Mouse (Mus musculus) midbrain, embryonic 10.5 days (tissue): ENCODE data around the gene Npdc1. TPM values are rescaled to one million over a fixed set of nuclear protein-coding genes. Genes with fewer than 3 reads are reported as not detected.

Source experiments
- DNase-seq: peaks from one replicate; pipeline ENCODE4 v3.0.0-alpha.2; 2017; ENCODE audit warnings: low spot score
- H3K27ac ChIP-seq: fragments of 300-500 bp; sonication (generic); replicated peaks from 2 replicates; pipeline ENCODE4 v1.5.1; 2016; ENCODE audit warnings: mild to moderate bottlenecking
- H3K27me3 ChIP-seq: fragments of 300-500 bp; sonication (generic); 2 replicates; pipeline ENCODE4 v1.6.1; 2016; ENCODE audit warnings: low read depth, mild to moderate bottlenecking; ENCODE audit not compliant: poor library complexity, severe bottlenecking
- H3K36me3 ChIP-seq: fragments of 300-500 bp; sonication (generic); 2 replicates; pipeline ENCODE4 v1.6.1; 2016; ENCODE audit warnings: mild to moderate bottlenecking, moderate library complexity
- H3K4me1 ChIP-seq: fragments of 300-500 bp; sonication (generic); 2 replicates; pipeline ENCODE4 v1.6.1; 2016
- H3K4me3 ChIP-seq: fragments of 300-500 bp; sonication (generic); 2 replicates; pipeline ENCODE4 v1.5.1; 2016; ENCODE audit warnings: mild to moderate bottlenecking, moderate library complexity
- H3K9me3 ChIP-seq: fragments of 300-500 bp; sonication (generic); replicated peaks from 2 replicates; pipeline ENCODE4 v1.6.1; 2016; ENCODE audit warnings: mild to moderate bottlenecking
- WGBS: fragments of 180-500 bp; shearing (Covaris S2); methylation state at CpG from one replicate; pipeline ENCODE4 v1.1.7; 2016; 5-methylcytosine and 5-hydroxymethylcytosine counted together
- polyA plus RNA-seq: library from polyadenylated mRNA; unstranded; fragments of >200 nt; fragmentation: Nextera tagmentation; extraction: Ambion mirVana; gene quantifications from 2 replicates; pipeline ENCODE4 v1.2.1, GENCODE M21; 2016

Npdc1 gene
- 80.6 and 125 TPM in 2 replicates for polyA plus RNA-seq

DNA sequence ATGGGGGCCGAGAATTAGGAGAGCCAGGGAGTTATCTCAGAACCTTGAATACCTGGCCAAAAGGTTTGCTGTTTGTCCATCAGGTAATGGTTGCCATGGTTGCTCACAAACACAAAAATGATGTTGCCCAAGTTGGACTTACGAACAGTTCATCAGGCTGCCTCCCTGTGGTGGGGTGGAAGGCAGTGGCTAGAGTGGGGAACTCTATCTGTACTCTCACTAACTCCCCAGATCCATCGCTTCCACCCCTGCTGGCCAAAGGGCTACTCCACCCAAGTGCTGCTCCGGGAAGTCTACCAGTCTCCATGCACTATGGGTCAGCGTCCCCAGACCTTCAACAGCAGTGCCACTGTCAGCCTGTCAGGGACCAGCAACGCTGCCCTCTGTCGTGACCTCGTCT, at the start of gene Npdc1:
Gene Npdc1, plus strand, starts transcription at position 301 of the 400 bp plus-strand sequence.
- peaks cover 47% of the 10 kb centered on the region for H3K4me1 ChIP-seq
- WGBS, result 65% methylated on average over 8 of the region's 8 CpGs
- H3K36me3 ChIP-seq, result no peaks in the 10 kb centered on the region
- peaks cover 95% of the 10 kb centered on the region for H3K27me3 ChIP-seq
- no peak within 1 kb of the TSS for H3K27ac ChIP-seq
- H3K4me3 ChIP-seq, result no peak within 1 kb of the TSS
- H3K9me3 ChIP-seq, result no peaks in the 10 kb centered on the region
- DNase-seq, result no peak

DNA sequence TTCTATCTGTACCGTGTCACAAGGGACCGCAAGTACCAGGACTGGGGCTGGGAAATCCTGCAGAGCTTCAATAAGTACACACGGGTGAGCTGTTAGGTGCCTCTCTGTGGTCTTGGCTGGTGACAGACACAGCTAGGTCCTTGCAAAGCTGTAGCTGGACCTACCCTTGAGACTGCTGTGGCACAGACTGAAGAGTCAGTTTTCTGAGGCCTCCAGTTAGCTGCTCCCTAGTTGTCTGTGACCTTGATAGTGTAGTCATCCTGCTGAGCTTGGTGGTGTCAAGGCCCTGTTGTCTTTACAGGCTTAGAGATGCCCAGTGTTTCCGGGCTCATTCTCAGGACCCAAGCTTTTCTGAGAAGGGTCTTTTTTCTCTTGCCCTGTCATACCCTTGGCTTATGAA, 49.7 kb upstream of the Npdc1 start:
- Histone ChIP-seq H3K4me1 (peaks cover 3% of the 10 kb centered on the region; the same call in 1 of the 2 replicates), H3K9me3 (no peaks in the 10 kb centered on the region), H3K27me3 (no peaks in the 10 kb centered on the region), H3K4me3 (no peak overlapping the region), H3K27ac (no peak overlapping the region), H3K36me3 (peaks cover 98% of the 10 kb centered on the region)
- DNase-seq, result no peak
- WGBS, result 92% methylated on average over 4 of the region's 4 CpGs

DNA sequence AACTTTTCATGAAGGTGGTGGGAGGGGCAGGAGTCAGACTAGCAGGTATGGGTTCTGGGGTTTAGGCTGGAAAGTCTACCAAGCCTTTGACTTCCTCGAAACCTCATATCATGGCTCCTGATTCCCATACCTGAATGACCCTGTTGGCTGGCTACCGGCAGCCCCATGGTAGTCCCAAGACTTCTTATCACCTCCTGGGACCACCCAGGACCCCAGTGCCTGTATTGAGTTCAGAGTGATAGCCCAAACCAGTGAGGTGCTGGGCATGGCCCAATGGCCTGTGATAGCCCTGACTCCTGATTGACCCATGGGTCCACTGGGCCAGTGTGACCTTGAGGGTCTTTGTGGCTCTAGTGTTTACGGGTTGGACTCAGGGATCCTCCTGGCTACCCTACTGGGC, 48.5 kb upstream of the Npdc1 start:
- no peak for DNase-seq
- H3K4me3 ChIP-seq, result no peak overlapping the region
- peaks cover 86% of the 10 kb centered on the region for H3K36me3 ChIP-seq
- no peaks in the 10 kb centered on the region for H3K9me3 ChIP-seq
- H3K27me3 ChIP-seq, result no peaks in the 10 kb centered on the region
- 96% methylated on average over 3 of the region's 3 CpGs for WGBS
- H3K27ac ChIP-seq, result no peak overlapping the region
- H3K4me1 ChIP-seq, result peaks cover 15% of the 10 kb centered on the region

DNA sequence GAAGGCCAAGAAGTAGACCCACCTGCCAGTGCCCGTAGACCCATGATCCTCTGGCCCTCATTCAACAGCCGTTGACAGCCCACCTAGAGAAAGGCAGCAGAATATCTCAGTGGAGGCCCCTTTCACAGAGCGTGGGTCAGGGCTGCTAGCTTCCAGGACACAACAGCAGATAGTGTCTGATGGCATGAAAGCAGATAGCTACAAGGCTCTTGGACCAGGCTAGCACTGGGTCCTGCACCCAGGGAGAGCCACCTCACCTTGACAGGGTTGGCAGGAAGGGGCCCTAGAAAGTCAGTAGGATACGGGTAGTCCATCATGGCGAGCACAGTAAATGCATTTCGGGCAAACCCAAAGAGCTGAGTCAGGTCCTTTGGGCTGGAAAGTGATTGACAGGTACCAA, 44.9 kb upstream of the Npdc1 start:
- Histone ChIP-seq H3K27me3 (no peaks in the 10 kb centered on the region), H3K4me3 (peak overlapping the region; percentile 9; the same call in 1 of the 2 replicates), H3K4me1 (peaks cover 28% of the 10 kb centered on the region), H3K36me3 (peaks cover 51% of the 10 kb centered on the region), H3K9me3 (no peaks in the 10 kb centered on the region), H3K27ac (no peak overlapping the region)
- no peak for DNase-seq
- 89% methylated on average over 6 of the region's 6 CpGs for WGBS

DNA sequence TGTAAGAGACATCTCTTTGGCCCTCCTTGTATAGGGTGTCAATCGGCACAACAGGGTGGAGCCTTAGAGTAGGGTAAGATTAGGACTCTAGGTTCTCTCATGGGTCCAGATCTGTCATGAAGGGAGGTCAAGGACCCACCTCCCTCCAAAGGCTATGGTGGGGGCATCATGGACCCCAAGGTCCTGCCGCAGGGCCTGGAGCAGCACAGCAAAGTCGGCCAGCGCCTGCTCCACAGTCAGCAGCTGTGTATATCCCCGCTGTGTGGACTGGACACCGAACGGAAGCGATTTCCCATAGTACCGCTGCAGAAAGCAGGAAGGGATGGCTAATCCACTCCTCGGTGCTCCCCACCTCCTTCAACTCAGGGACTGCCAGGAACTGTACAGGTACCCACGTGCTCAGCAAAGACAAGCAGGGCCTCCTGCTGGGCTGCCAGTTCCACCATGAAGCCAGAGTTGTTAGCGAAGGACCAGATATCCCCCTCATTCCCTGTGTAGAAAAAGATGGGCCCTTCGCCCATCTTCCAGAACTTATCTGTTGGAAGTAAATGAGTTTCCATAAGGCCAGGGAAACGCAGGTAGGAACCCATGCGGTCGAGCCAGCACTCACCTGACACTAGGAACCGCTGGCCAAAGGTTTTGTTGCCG, 43.6 kb upstream of the Npdc1 start:
- Histone ChIP-seq H3K4me3 (peak overlapping the region; percentile 61), H3K9me3 (no peaks in the 10 kb centered on the region), H3K36me3 (peaks cover 37% of the 10 kb centered on the region), H3K27me3 (no peaks in the 10 kb centered on the region), H3K4me1 (peaks cover 28% of the 10 kb centered on the region), H3K27ac (peak overlapping the region; percentile 81; the same call in 1 of the 2 replicates)
- DNase-seq, result no peak
- WGBS, result 41% methylated on average over 18 of the region's 18 CpGs

DNA sequence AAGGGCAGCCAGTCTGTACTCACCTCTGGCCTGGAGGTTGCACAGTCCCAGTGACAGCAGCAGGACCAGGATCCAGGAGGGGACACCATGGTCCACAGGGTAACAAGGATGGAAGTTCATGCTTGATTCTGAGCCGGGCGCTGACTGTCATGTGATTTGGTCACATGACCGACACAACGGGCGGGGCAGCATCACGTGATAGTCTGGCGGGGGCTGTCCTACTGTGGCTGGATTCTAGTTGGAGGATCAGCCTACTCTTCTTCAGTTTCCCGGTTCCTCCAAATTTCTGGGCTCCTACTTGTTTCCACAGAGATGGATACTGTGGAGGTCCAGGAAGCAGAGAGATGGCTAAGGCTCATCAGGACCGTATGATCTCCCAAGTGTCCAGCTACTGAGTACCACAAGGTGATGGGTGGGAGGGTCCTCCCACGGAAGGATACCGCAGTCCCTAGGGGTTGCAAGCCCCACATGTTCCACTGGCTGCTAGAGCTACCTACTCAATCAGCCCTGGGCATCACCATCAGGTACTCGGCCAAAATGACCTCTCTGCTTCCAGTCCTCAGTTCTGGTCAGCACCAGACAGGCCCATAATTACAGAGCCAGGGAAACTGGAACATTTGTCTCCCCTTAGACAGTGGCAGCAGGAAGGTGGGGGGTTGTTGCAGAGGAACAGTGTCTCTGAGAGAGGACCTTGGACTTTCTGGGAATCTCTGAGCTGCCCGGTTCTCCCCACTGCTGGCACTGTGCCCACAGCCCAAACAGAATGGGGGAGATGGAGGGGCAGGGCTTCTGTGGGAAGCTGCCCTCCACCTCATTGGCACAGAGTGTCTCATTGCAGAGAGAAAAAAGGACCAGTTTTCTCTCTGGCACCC, 42.7 kb upstream of the Npdc1 start, which contains the start of gene Dpp7:
Gene Dpp7, minus strand, starts transcription at position 152 of the 872 bp plus-strand sequence.
- 5% methylated on average over 13 of the region's 13 CpGs for WGBS
- Histone ChIP-seq H3K4me1 (peaks cover 28% of the 10 kb centered on the region), H3K27me3 (no peaks in the 10 kb centered on the region), H3K9me3 (no peaks in the 10 kb centered on the region), H3K36me3 (peaks cover 28% of the 10 kb centered on the region), H3K4me3 (peak within 1 kb of the TSS; percentile 61), H3K27ac (peak within 1 kb of the TSS; percentile 81)
- peak; percentile 89 for DNase-seq

DNA sequence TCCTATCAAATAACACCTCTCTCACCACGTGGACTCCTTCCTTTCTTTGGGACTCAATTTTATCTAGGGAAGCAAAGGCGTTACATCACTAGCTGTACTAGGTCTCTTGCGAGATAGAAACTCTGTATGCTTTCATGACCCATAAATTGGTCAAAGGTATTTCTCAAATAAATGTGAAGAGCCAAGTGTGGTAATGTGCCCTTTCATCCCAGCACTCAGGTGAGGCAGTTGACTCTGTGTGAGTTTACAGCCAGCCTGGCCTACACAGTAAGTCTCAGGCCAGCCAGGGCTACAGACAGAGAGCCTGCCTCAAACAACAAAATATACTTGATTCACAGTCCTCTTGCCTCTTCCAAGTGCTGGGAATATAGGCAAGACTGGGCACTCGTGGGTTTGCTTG, 39.3 kb upstream of the Npdc1 start:
- Histone ChIP-seq H3K4me1 (peaks cover 27% of the 10 kb centered on the region), H3K27ac (no peak overlapping the region), H3K27me3 (peaks cover 28% of the 10 kb centered on the region), H3K4me3 (no peak overlapping the region), H3K9me3 (no peaks in the 10 kb centered on the region), H3K36me3 (no peaks in the 10 kb centered on the region)
- no peak for DNase-seq
- 84% methylated on average over 4 of the region's 4 CpGs for WGBS

DNA sequence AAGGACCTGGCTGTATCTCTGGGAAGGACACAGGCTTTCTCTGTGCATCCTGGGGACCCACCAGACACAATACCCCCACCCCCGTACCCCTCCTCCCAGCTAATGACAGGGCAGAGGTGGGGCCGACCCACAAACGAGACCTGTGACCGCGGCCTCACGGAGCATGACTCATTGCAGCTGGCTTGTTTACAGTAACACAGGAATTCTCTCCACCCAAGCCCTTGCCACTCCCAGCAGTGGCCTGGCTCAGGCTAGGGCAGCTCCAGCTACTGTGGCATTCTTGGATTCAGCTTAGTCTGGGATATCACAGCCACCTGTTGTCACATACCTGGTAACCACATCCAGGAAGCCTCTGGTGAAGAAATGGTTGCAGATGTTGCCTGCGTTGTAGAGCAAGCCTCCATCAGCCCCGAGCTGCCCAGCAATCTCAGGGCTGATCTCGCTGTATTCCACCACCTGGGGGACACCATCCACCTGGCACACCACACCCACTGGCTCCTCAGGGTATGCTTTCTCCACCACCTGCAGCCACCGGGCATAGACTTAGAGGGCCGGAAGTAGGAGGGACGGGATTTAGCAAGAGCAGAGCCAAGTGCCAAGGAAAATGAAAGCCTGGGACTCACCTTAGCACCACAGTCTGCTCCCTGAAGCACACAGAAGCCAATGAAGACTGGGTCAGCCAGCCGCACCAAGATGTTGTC, 35.5 kb upstream of the Npdc1 start:
- peaks cover 14% of the 10 kb centered on the region for H3K4me1 ChIP-seq
- H3K36me3 ChIP-seq, result no peaks in the 10 kb centered on the region
- DNase-seq, result no peak
- no peak overlapping the region for H3K27ac ChIP-seq
- H3K4me3 ChIP-seq, result no peak overlapping the region
- WGBS, result 67% methylated on average over 13 of the region's 13 CpGs
- no peaks in the 10 kb centered on the region for H3K9me3 ChIP-seq
- H3K27me3 ChIP-seq, result peaks cover 50% of the 10 kb centered on the region

DNA sequence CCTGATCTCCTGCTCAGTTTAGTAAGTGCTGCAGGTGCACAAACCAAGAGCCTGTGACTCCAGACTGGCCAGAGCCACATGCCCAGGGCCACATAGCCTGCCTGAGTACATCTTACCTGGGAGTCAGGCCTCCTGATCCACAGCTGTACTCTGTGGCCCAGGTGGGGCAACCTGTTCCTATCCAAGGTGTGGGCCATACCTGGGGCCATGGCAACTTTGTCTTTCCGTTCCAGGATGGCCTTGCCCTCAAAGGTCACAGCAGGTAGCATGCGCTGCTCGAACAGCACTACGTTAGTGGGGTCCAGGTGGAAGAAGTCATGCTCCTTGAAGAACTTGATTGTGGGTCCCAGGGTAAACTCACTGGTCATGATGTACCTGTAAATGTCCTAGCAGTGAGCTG, 34.8 kb upstream of the Npdc1 start:
- no peaks in the 10 kb centered on the region for H3K36me3 ChIP-seq
- H3K27me3 ChIP-seq, result peaks cover 50% of the 10 kb centered on the region
- no peaks in the 10 kb centered on the region for H3K9me3 ChIP-seq
- no peak overlapping the region for H3K4me3 ChIP-seq
- H3K4me1 ChIP-seq, result peaks cover 14% of the 10 kb centered on the region
- no peak for DNase-seq
- H3K27ac ChIP-seq, result no peak overlapping the region
- 91% methylated on average over 4 of the region's 4 CpGs for WGBS

DNA sequence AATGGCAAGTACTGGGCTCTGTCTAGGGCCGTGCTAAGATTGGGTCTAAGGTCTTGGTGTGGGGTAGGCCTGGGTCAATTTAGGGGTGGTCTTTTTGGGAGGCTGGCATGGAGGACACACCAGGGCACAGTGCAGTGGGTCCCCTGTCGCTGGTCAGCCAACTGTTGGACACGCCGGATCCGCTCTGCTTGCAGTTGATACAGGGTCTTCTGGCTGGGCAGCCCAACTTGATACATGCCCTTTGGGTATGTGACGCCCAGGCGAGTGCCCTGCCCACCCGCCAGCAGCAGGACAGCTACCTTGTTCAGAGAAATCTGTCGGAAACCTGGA, 34.4 kb upstream of the Npdc1 start:
- 28% methylated on average over 9 of the region's 9 CpGs for WGBS
- DNase-seq, result no peak
- H3K27me3 ChIP-seq, result peaks cover 50% of the 10 kb centered on the region

DNA sequence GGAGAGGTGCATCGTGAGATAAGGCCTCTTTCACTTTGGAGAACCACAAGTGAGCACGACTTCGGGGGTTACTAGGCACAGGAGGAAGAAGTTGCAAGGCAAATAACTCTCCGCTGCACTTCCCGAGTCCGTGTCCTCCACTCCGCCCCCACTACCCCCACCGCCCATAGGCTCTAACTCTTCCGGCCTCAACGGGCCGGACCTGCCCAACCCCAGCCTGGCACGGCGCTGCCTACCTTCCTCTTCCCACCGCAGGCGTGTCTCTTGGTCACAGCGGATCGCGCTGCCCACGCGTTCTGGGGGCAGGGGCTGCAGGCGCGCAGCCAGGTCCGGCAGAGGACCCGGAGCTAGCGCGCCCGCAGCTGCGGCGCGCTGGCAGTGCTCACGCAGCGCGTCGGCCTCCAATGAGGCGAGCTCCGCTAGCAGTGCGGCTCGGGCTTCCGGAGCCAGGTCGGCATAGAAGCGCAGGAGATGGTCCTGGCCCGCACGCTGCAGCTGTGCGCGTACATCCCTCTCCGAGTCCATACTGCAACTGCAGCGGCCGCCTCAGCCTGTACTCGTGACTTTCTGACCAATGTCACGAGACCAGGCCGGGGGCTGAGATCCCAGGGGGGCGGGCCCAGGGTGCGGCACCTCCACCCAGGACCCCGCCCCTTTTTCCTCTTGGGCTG, 33.9 kb upstream of the Npdc1 start, which contains the start of gene Uap1l1:
Gene Uap1l1, minus strand, starts transcription at position 592 of the 671 bp plus-strand sequence.
- under 1% methylated on average over 54 of the region's 54 CpGs for WGBS
- Histone ChIP-seq H3K4me1 (peaks cover 14% of the 10 kb centered on the region), H3K9me3 (no peaks in the 10 kb centered on the region), H3K4me3 (peak within 1 kb of the TSS; percentile 70), H3K27ac (peak within 1 kb of the TSS; percentile 76; the same call in 1 of the 2 replicates), H3K36me3 (no peaks in the 10 kb centered on the region), H3K27me3 (peaks cover 50% of the 10 kb centered on the region)
- peak; percentile 66 for DNase-seq

More for the DNA sequence above, 34.4 kb upstream of the Npdc1 start:
- H3K4me1 ChIP-seq, result peaks cover 14% of the 10 kb centered on the region
- peak overlapping the region; percentile 76; the same call in 1 of the 2 replicates for H3K27ac ChIP-seq
- H3K4me3 ChIP-seq, result peak overlapping the region; percentile 70
- H3K36me3 ChIP-seq, result no peaks in the 10 kb centered on the region
- no peaks in the 10 kb centered on the region for H3K9me3 ChIP-seq

DNA sequence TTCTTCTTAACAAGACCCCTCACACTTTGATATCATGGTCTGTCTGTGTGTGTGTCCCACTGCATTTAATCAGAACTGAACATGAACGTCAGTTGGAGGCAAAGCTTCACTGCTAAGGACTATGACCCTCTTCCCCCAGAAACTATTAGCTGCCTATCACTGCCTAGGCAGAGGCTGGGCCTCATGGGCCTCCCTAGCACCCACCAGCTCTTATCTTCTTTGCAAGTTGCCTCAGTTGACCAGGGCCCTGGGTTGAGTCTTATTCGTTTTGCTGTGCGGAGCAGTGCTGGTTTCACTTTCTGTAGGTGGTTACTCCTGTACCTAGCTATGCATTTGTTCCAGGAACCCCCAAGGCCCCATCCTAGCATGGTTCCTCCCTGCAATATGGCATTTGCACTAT, 29.2 kb upstream of the Npdc1 start:
- Histone ChIP-seq H3K4me1 (peaks cover 43% of the 10 kb centered on the region), H3K9me3 (no peaks in the 10 kb centered on the region), H3K27ac (no peak overlapping the region), H3K27me3 (peaks cover 26% of the 10 kb centered on the region), H3K36me3 (peaks cover 9% of the 10 kb centered on the region), H3K4me3 (no peak overlapping the region)
- no peak for DNase-seq
- 91% methylated on average over 3 of the region's 3 CpGs for WGBS
